8 mouse cellular contexts compared by ENCODE assay signal in genomic region chr9:51766175-51767062, GRCm38 (mm10). TPM values are rescaled to one million over a fixed set of nuclear protein-coding genes. Genes with fewer than 3 reads are reported as not detected.
A peak's percentile ranks its signal among the peaks of the same experiment; 100 is the strongest.
DNase-seq lines count a peak whose midpoint lies in the region; ATAC-seq and TF ChIP-seq lines count a peak whose summit lies in the region.

No protein-coding gene starts in this region.

- H3K36me3 ChIP-seq in forebrain, embryonic 16.5 days (ENCODE audit: control insufficient read depth, insufficient read depth): no peaks in the 10 kb centered on the region
- no peaks in the 10 kb centered on the region for H3K36me3 ChIP-seq in midbrain, embryonic 11.5 days (ENCODE audit: control insufficient read depth, insufficient read depth, low read length)

- ATAC-seq in forebrain, embryonic 16.5 days: no peak
- peak; percentile 45 for ATAC-seq in midbrain, embryonic 11.5 days (ENCODE audit: low FRiP score)

- no peaks in the 10 kb centered on the region for H3K9me3 ChIP-seq in forebrain, embryonic 16.5 days (ENCODE audit: control insufficient read depth, low read length)
- no peaks in the 10 kb centered on the region for H3K9me3 ChIP-seq in midbrain, embryonic 11.5 days (ENCODE audit: control insufficient read depth, low read length)

- intact Hi-C loops in left cerebral cortex, adult 2 months (cut with DNase I): loop anchor here (5.0 kb wide), 2 partner anchors 141 to 186 kb away; no protein-coding TSS in a partner anchor

- WGBS in forebrain, embryonic 16.5 days: under 1% methylated on average over 29 of the region's 29 CpGs
- under 1% methylated on average over 29 of the region's 29 CpGs for WGBS in midbrain, embryonic 11.5 days

- DNase-seq in left cerebral cortex, adult 2 months (ENCODE audit: extremely low spot score in 1 of 2, low spot score in 2 of 2): no peak
- DNase-seq in left cerebral cortex, adult 11 months (ENCODE audit: low spot score): no peak
- peak; percentile 53 for DNase-seq in cerebellum, adult 11-12 months
- peak; percentile 37 to 41 for DNase-seq in layer of hippocampus, postnatal 25 days (ENCODE audit: extremely low spot score in 1 of 2, low spot score in 1 of 2)
- peak; percentile 96 for DNase-seq in midbrain, embryonic 11.5 days (ENCODE audit: low spot score, missing footprints)
- peak; percentile 54 for DNase-seq in telencephalon, adult 2 months (ENCODE audit: low read depth, low spot score)
- no peak for DNase-seq in spleen, postnatal 36 days (ENCODE audit: low spot score in 2 of 2)

- peak overlapping the region; percentile 96 for H3K4me3 ChIP-seq in left cerebral cortex, adult 2 months
- peak overlapping the region; percentile 80 for H3K4me3 ChIP-seq in forebrain, embryonic 16.5 days (replicated peaks; ENCODE audit: low read length)
- peak overlapping the region; percentile 67 for H3K4me3 ChIP-seq in midbrain, embryonic 11.5 days (ENCODE audit: low read depth, low read length)

- peak overlapping the region; percentile 98 for H3K27ac ChIP-seq in left cerebral cortex, adult 2 months
- H3K27ac ChIP-seq in forebrain, embryonic 16.5 days (ENCODE audit: low read length): peak overlapping the region; percentile 60
- no peak overlapping the region for H3K27ac ChIP-seq in midbrain, embryonic 11.5 days (ENCODE audit: low read depth, low read length)

- TF ChIP-seq CTCF in left cerebral cortex, adult 2 months (IDR thresholded peaks at IDR 0.05): no peak

- H3K27me3 ChIP-seq in forebrain, embryonic 16.5 days (replicated peaks; ENCODE audit: control insufficient read depth, insufficient read depth, low read length): peaks cover 3% of the 10 kb centered on the region; the same call in 1 of the 2 replicates
- H3K27me3 ChIP-seq in midbrain, embryonic 11.5 days (ENCODE audit: control insufficient read depth, insufficient read depth, low read length): peaks cover 22% of the 10 kb centered on the region

- peak overlapping the region; percentile 88 for H3K4me2 ChIP-seq in forebrain, embryonic 16.5 days (ENCODE audit: low read length)
- H3K4me2 ChIP-seq in midbrain, embryonic 11.5 days: peak overlapping the region; percentile 93

- H3K9ac ChIP-seq in forebrain, embryonic 16.5 days (replicated peaks; ENCODE audit: low read depth, low read length): peak overlapping the region; percentile 87
- peak overlapping the region; percentile 68 for H3K9ac ChIP-seq in midbrain, embryonic 11.5 days (ENCODE audit: low read length)

- peaks cover 22% of the 10 kb centered on the region for H3K4me1 ChIP-seq in forebrain, embryonic 16.5 days (replicated peaks; ENCODE audit: control insufficient read depth, insufficient read depth, low read length)
- peaks cover 10% of the 10 kb centered on the region for H3K4me1 ChIP-seq in midbrain, embryonic 11.5 days (ENCODE audit: control insufficient read depth, insufficient read depth, low read length)

RNA-seq across cellular contexts. Expression of gene Arhgap20, which starts 1.3 kb away (rescaled TPM):
- 10 to 100 TPM; 77.0 to 89.4 TPM for total RNA-seq in left cerebral cortex, adult 2 months (2021)
- 15.5 and 18.2 TPM in 2 replicates for polyA plus RNA-seq in forebrain, embryonic 16.5 days (2015; fragmentation: Nextera tagmentation; extraction: Ambion mirVana)
- total RNA-seq in layer of hippocampus, postnatal 25 days (2021): 10 to 100 TPM; 59.5 to 60.5 TPM
- 4.1 and 5.7 TPM in 2 replicates for polyA plus RNA-seq in midbrain, embryonic 11.5 days (2014; fragmentation: Nextera tagmentation; extraction: Ambion mirVana)

Comparison
In these comparisons a context has a peak if more than half of its experiments do, and no peak if none do; other contexts are left out.
1. DNase-seq: peak in cerebellum, adult 11-12 months (single experiment), layer of hippocampus, postnatal 25 days (2 of 2), midbrain, embryonic 11.5 days (single experiment) and telencephalon, adult 2 months (single experiment); none in left cerebral cortex, adult 2 months (0 of 2), left cerebral cortex, adult 11 months (single experiment) and spleen, postnatal 36 days (0 of 2).
2. Peak in every context shown above with its lines, with median percentiles within 50 percentile points of each other: H3K4me3 ChIP-seq.